Mouse (Mus musculus) thymus, adult 2 months (tissue): ENCODE results near the gene Ric3.

Source experiments
- CTCF ChIP-seq: fragments of 200-500 bp; IDR thresholded peaks from 2 replicates; pipeline ENCODE4 v1.5.1; 2012; ENCODE audit warnings: mild to moderate bottlenecking, control low read depth, low read length, moderate library complexity, borderline replicate concordance; ENCODE audit not compliant: control insufficient read depth, poor library complexity, insufficient read depth; ENCODE audit errors: extremely low read depth
- POLR2A ChIP-seq: fragments of 200-500 bp; IDR thresholded peaks from 2 replicates; pipeline ENCODE4 v1.6.1; 2012; ENCODE audit warnings: mild to moderate bottlenecking, low read length, control low read depth, moderate library complexity; ENCODE audit not compliant: control insufficient read depth, poor library complexity, insufficient read depth; ENCODE audit errors: extremely low read depth

DNA sequence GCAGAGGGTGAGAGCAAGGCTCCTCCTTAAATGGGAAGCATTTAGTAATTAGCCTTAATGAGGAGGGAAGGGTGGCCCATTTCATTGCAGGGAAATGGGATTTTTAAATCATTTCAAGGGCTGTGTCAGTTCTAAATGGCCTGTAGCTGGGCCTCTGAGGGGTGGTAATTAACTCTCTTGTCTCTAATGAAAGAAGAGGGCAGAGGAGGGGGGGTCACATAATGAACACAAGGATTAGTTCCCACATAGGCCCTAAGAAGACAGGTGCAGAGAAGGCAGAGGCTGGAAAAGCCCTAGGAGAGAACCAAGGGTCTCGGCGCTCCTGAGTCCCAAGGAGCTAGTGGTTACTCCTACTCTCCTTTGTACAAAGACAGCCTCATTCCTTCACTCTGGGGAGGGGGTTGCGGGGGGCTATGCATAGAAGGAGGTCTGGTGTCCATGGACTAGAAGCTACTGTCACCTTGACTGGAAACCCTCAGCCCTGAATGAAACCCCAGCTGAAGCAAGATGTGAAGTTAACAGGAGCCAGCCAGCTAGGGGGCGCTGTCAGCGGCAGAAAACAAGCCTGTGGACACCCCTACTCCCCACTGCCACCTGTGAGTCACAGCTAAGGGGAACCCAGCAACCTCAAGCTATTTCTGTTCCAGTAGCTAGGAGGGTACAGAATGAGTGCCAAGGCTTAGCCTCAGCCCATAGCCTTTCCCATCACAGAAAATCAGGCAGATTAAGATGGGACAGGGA is 47.0 kb upstream of the Ric3 start:
- TF ChIP-seq CTCF: no peak
- no peak for TF ChIP-seq POLR2A
